Mouse (Mus musculus): ENCODE results near the gene Vps8.

- TF ChIP-seq MAX (IDR thresholded peaks at IDR 0.05; ENCODE audit: low read depth): no peak
- no peak for TF ChIP-seq USF1 (IDR thresholded peaks at IDR 0.05; ENCODE audit: low read depth)
- no peak for TF ChIP-seq E2F4 (IDR thresholded peaks at IDR 0.05; ENCODE audit: insufficient read depth)
- no peak for TF ChIP-seq POLR2AphosphoS2 (IDR thresholded peaks at IDR 0.05; ENCODE audit: insufficient read length, low read depth)
- TF ChIP-seq CEBPB (IDR thresholded peaks at IDR 0.05; ENCODE audit: insufficient read depth, poor library complexity, severe bottlenecking): no peak
- TF ChIP-seq POLR2A (IDR thresholded peaks at IDR 0.05; ENCODE audit: insufficient read length, low read depth): no peak
- TF ChIP-seq SRF (IDR thresholded peaks at IDR 0.05; ENCODE audit: control insufficient read depth, insufficient read length, low read depth): no peak
- no peak for TF ChIP-seq TCF12 (IDR thresholded peaks at IDR 0.05; ENCODE audit: insufficient read depth, poor library complexity, severe bottlenecking)
- no peak for TF ChIP-seq MYOD1 (IDR thresholded peaks at IDR 0.05; ENCODE audit: control insufficient read depth in 1 of 3, insufficient read length in 2 of 3, low read depth in 2 of 3)
- TF ChIP-seq MYOG (IDR thresholded peaks at IDR 0.05; ENCODE audit: control insufficient read depth in 1 of 3, insufficient read depth in 1 of 3, insufficient read length in 2 of 3, low read depth in 2 of 3): peak in 1 of 3 experiments; percentile 27
- TF ChIP-seq REST (IDR thresholded peaks at IDR 0.05; ENCODE audit: insufficient read depth, insufficient read length): no peak
These were observed 610 bp downstream of the Vps8 start for GRCm38 (mm10) chr16:21423546-21423910.
